Mouse (Mus musculus) heart, embryonic 11.5 days (tissue): ENCODE measurements at regions not wholly inside any gene's neighbourhood (a gene's known extent, or its start where the extent isn't known, plus 50 kb on each side); places are given as distances from the start of the nearest gene placed in this dataset.

Source experiments
- ATAC-seq: fragments of 200-750 bp; cut with Nextera tagmentation; replicated peaks from 2 replicates; pipeline ENCODE4 v1.8.0; 2017; ENCODE audit warnings: moderate library complexity; ENCODE audit not compliant: insufficient number of reproducible peaks, low FRiP score, low TSS enrichment
- H3K27ac ChIP-seq: fragments of 300-500 bp; sonication (generic); 2 replicates; pipeline ENCODE4 v1.5.1; 2014; ENCODE audit warnings: mild to moderate bottlenecking, low read depth, low read length
- H3K27me3 ChIP-seq: fragments of 300-500 bp; sonication (generic); 2 replicates; pipeline ENCODE4 v1.6.1; 2014; ENCODE audit warnings: mild to moderate bottlenecking, low read length, mixed read lengths; ENCODE audit not compliant: control insufficient read depth, insufficient read depth
- H3K36me3 ChIP-seq: fragments of 300-500 bp; sonication (generic); 2 replicates; pipeline ENCODE4 v1.6.1; 2014; ENCODE audit warnings: mild to moderate bottlenecking, low read length, moderate library complexity, mixed read lengths; ENCODE audit not compliant: control insufficient read depth, insufficient read depth
- H3K4me1 ChIP-seq: fragments of 300-500 bp; sonication (generic); 2 replicates; pipeline ENCODE4 v1.6.1; 2014; ENCODE audit warnings: low read length; ENCODE audit not compliant: control insufficient read depth, insufficient read depth
- H3K4me2 ChIP-seq: fragments of 300-500 bp; sonication (generic); 2 replicates; pipeline ENCODE4 v1.6.1; 2014; ENCODE audit warnings: mild to moderate bottlenecking, moderate library complexity
- H3K4me3 ChIP-seq: fragments of 300-500 bp; sonication (generic); 2 replicates; pipeline ENCODE4 v1.5.1; 2014; ENCODE audit warnings: low read depth, low read length
- H3K9ac ChIP-seq: fragments of 300-500 bp; sonication (generic); 2 replicates; pipeline ENCODE4 v1.6.1; 2014; ENCODE audit warnings: mild to moderate bottlenecking, low read depth, low read length, moderate library complexity
- H3K9me3 ChIP-seq: fragments of 300-500 bp; sonication (generic); replicated peaks from 2 replicates; pipeline ENCODE4 v1.6.1; 2016; ENCODE audit warnings: low read length; ENCODE audit not compliant: control insufficient read depth
- WGBS: fragments of 180-500 bp; shearing (Covaris S2); extraction: QIAGEN DNeasy Blood & Tissue Kit; methylation state at CpG from one replicate; pipeline ENCODE4 v1.1.7; 2014; ENCODE audit not compliant: insufficient replicate concordance; 5-methylcytosine and 5-hydroxymethylcytosine counted together

GRCm38 (mm10) chr12:68584786-68585523 lies 574.0 kb downstream of the Rps29 start:
- Histone ChIP-seq H3K9ac (no peak overlapping the region), H3K36me3 (no peaks in the 10 kb centered on the region), H3K27me3 (no peaks in the 10 kb centered on the region), H3K4me3 (no peak overlapping the region), H3K9me3 (no peaks in the 10 kb centered on the region), H3K4me1 (no peaks in the 10 kb centered on the region), H3K27ac (no peak overlapping the region), H3K4me2 (no peak overlapping the region)
- WGBS: 22% methylated on average over 6 of the region's 6 CpGs
- ATAC-seq: peak; percentile 49; the same call in 1 of the 2 replicates

- H3K4me3 ChIP-seq: no peak overlapping the region
- H3K9me3 ChIP-seq: no peaks in the 10 kb centered on the region
- H3K4me2 ChIP-seq: no peak overlapping the region
- no peaks in the 10 kb centered on the region for H3K27me3 ChIP-seq
- H3K4me1 ChIP-seq: no peaks in the 10 kb centered on the region
- no peaks in the 10 kb centered on the region for H3K36me3 ChIP-seq
- no peak overlapping the region for H3K27ac ChIP-seq
- H3K9ac ChIP-seq: no peak overlapping the region
- no peak for ATAC-seq
- 54% methylated on average over 5 of the region's 5 CpGs for WGBS
These were observed 579.1 kb downstream of the Rps29 start for GRCm38 (mm10) chr12:68579909-68580308.

GRCm38 (mm10) chr12:68577453-68577852 lies 581.5 kb downstream of the Rps29 start:
- 82% methylated on average over 6 of the region's 6 CpGs for WGBS
- Histone ChIP-seq H3K4me2 (no peak overlapping the region), H3K36me3 (no peaks in the 10 kb centered on the region), H3K9me3 (no peaks in the 10 kb centered on the region), H3K27ac (no peak overlapping the region), H3K9ac (no peak overlapping the region), H3K4me3 (no peak overlapping the region), H3K4me1 (no peaks in the 10 kb centered on the region), H3K27me3 (no peaks in the 10 kb centered on the region)
- no peak for ATAC-seq

- no peak for ATAC-seq
- H3K9me3 ChIP-seq: no peaks in the 10 kb centered on the region
- 53% methylated on average over 7 of the region's 7 CpGs for WGBS
- H3K27ac ChIP-seq: no peak overlapping the region
- no peak overlapping the region for H3K4me3 ChIP-seq
- no peaks in the 10 kb centered on the region for H3K27me3 ChIP-seq
- no peaks in the 10 kb centered on the region for H3K4me1 ChIP-seq
- H3K4me2 ChIP-seq: no peak overlapping the region
- no peaks in the 10 kb centered on the region for H3K36me3 ChIP-seq
- no peak overlapping the region for H3K9ac ChIP-seq
These were observed 582.1 kb downstream of the Rps29 start for GRCm38 (mm10) chr12:68576855-68577254.

GRCm38 (mm10) chr12:68554943-68555627 lies 603.9 kb downstream of the Rps29 start:
- Histone ChIP-seq H3K27ac (no peak overlapping the region), H3K9ac (no peak overlapping the region), H3K4me1 (no peaks in the 10 kb centered on the region), H3K4me3 (no peak overlapping the region), H3K27me3 (no peaks in the 10 kb centered on the region), H3K36me3 (no peaks in the 10 kb centered on the region), H3K4me2 (no peak overlapping the region), H3K9me3 (no peaks in the 10 kb centered on the region)
- ATAC-seq: no peak
- 60% methylated on average over 7 of the region's 7 CpGs for WGBS

GRCm38 (mm10) chr12:68554292-68554691 lies 604.7 kb downstream of the Rps29 start:
- H3K4me3 ChIP-seq: no peak overlapping the region
- 45% methylated on average over 2 of the region's 2 CpGs for WGBS
- no peaks in the 10 kb centered on the region for H3K9me3 ChIP-seq
- H3K27me3 ChIP-seq: no peaks in the 10 kb centered on the region
- H3K4me1 ChIP-seq: no peaks in the 10 kb centered on the region
- no peaks in the 10 kb centered on the region for H3K36me3 ChIP-seq
- H3K27ac ChIP-seq: no peak overlapping the region
- no peak for ATAC-seq
- H3K9ac ChIP-seq: no peak overlapping the region
- H3K4me2 ChIP-seq: no peak overlapping the region

- ATAC-seq: no peak
- no peak overlapping the region for H3K27ac ChIP-seq
- H3K4me1 ChIP-seq: no peaks in the 10 kb centered on the region
- no peak overlapping the region for H3K9ac ChIP-seq
- no peaks in the 10 kb centered on the region for H3K27me3 ChIP-seq
- WGBS: 34% methylated on average over 3 of the region's 3 CpGs
- no peak overlapping the region for H3K4me2 ChIP-seq
- H3K9me3 ChIP-seq: no peaks in the 10 kb centered on the region
- no peak overlapping the region for H3K4me3 ChIP-seq
- H3K36me3 ChIP-seq: no peaks in the 10 kb centered on the region
These were observed 617.2 kb downstream of the Rps29 start for GRCm38 (mm10) chr12:68541811-68542210.

- Histone ChIP-seq H3K4me3 (no peak overlapping the region), H3K4me1 (no peaks in the 10 kb centered on the region), H3K36me3 (no peaks in the 10 kb centered on the region), H3K27ac (no peak overlapping the region), H3K9ac (no peak overlapping the region), H3K27me3 (no peaks in the 10 kb centered on the region), H3K4me2 (no peak overlapping the region), H3K9me3 (no peaks in the 10 kb centered on the region)
- ATAC-seq: no peak
- WGBS: 80% methylated on average over 4 of the region's 4 CpGs
These were observed 658.2 kb downstream of the Rps29 start for GRCm38 (mm10) chr12:68500794-68501193.
